Mouse (Mus musculus) liver, postnatal 0 days (tissue): ENCODE measurements around the gene Fam126a. TPM values are rescaled to one million over a fixed set of nuclear protein-coding genes. Genes with fewer than 3 reads are reported as not detected.

Source experiments
- ATAC-seq: fragments of 200-750 bp; cut with Nextera tagmentation; 2 replicates; pipeline ENCODE4 v1.8.0; 2017; ENCODE audit warnings: mild to moderate bottlenecking, moderate library complexity
- DNase-seq: peaks from one replicate; pipeline ENCODE4 v3.0.0-alpha.2; 2016
- H3K27ac ChIP-seq: fragments of 300-500 bp; sonication (generic); 2 replicates; pipeline ENCODE4 v1.5.1; 2014; ENCODE audit warnings: antibody characterized with exemption, moderate library complexity, mild to moderate bottlenecking, low read depth
- H3K27me3 ChIP-seq: fragments of 300-500 bp; sonication (generic); 2 replicates; pipeline ENCODE4 v1.6.1; 2014; ENCODE audit warnings: low read length, control low read depth, mixed read lengths; ENCODE audit not compliant: insufficient read depth
- H3K36me3 ChIP-seq: fragments of 300-500 bp; sonication (generic); replicated peaks from 2 replicates; pipeline ENCODE4 v1.6.1; 2014; ENCODE audit warnings: mild to moderate bottlenecking, control low read depth, low read length, moderate library complexity, mixed read lengths; ENCODE audit not compliant: insufficient read depth
- H3K4me1 ChIP-seq: fragments of 300-500 bp; sonication (generic); 2 replicates; pipeline ENCODE4 v1.6.1; 2014; ENCODE audit warnings: antibody characterized with exemption, mild to moderate bottlenecking, control low read depth; ENCODE audit not compliant: insufficient read depth
- H3K4me2 ChIP-seq: fragments of 300-500 bp; sonication (generic); 2 replicates; pipeline ENCODE4 v1.6.1; 2014; ENCODE audit warnings: low read depth, mild to moderate bottlenecking, low read length, moderate library complexity, mixed read lengths
- H3K4me3 ChIP-seq: fragments of 300-500 bp; sonication (generic); 2 replicates; pipeline ENCODE4 v1.5.1; 2014; ENCODE audit warnings: low read depth, low read length
- H3K9ac ChIP-seq: fragments of 300-500 bp; sonication (generic); replicated peaks from 2 replicates; pipeline ENCODE4 v1.6.1; 2014; ENCODE audit warnings: mild to moderate bottlenecking, moderate library complexity
- H3K9me3 ChIP-seq: fragments of 300-500 bp; sonication (generic); 2 replicates; pipeline ENCODE4 v1.6.1; 2016; ENCODE audit warnings: mild to moderate bottlenecking, control low read depth, low read length, mixed read lengths
- CTCF ChIP-seq: sonication (generic); IDR thresholded peaks from 2 replicates; pipeline ENCODE4 v1.5.1; 2016; ENCODE audit warnings: antibody characterized with exemption, low read depth
- EP300 ChIP-seq: IDR thresholded peaks from 2 replicates; pipeline ENCODE4 v1.6.1; 2016; ENCODE audit warnings: antibody characterized with exemption, low read depth, mild to moderate bottlenecking
- WGBS: fragments of 180-500 bp; shearing (Covaris S2); extraction: QIAGEN DNeasy Blood & Tissue Kit; methylation state at CpG from one replicate; pipeline ENCODE4 v1.1.7; 2014; ENCODE audit not compliant: insufficient replicate concordance; 5-methylcytosine and 5-hydroxymethylcytosine counted together
- polyA plus RNA-seq: library from polyadenylated mRNA; unstranded; fragments of >200 nt; fragmentation: Nextera tagmentation; extraction: Ambion mirVana; gene quantifications from 2 replicates; pipeline ENCODE4 v1.2.1, GENCODE M21; 2015

Gene Fam126a
- polyA plus RNA-seq, 1 experiment from 2014 or later: 33.4 TPM

GRCm38 (mm10) chr5:24044387-24044786 is 13.9 kb upstream of the Fam126a start:
- Histone ChIP-seq H3K36me3 (no peaks in the 10 kb centered on the region), H3K27ac (no peak overlapping the region), H3K9me3 (no peaks in the 10 kb centered on the region), H3K4me1 (peaks cover 22% of the 10 kb centered on the region), H3K27me3 (no peaks in the 10 kb centered on the region), H3K4me3 (no peak overlapping the region), H3K4me2 (no peak overlapping the region), H3K9ac (no peak overlapping the region)
- 48% methylated on average over 1 of the region's 1 CpGs for WGBS
- no peak for ATAC-seq
- TF ChIP-seq CTCF (no peak), EP300 (no peak)
- DNase-seq: no peak

GRCm38 (mm10) chr5:24043367-24043766 is 12.9 kb upstream of the Fam126a start:
- WGBS: 62% methylated on average over 2 of the region's 2 CpGs

GRCm38 (mm10) chr5:24041341-24041852 is 10.9 kb upstream of the Fam126a start:
- 83% methylated on average over 4 of the region's 4 CpGs for WGBS
- Histone ChIP-seq H3K27me3 (no peaks in the 10 kb centered on the region), H3K9me3 (no peaks in the 10 kb centered on the region), H3K27ac (no peak overlapping the region), H3K4me1 (peaks cover 25% of the 10 kb centered on the region), H3K4me3 (no peak overlapping the region), H3K36me3 (no peaks in the 10 kb centered on the region), H3K9ac (no peak overlapping the region), H3K4me2 (no peak overlapping the region)
- TF ChIP-seq CTCF (no peak), EP300 (no peak)
- ATAC-seq: no peak
- DNase-seq: no peak

More at GRCm38 (mm10) chr5:24043367-24043766, 12.9 kb upstream of the Fam126a start:
- Histone ChIP-seq H3K4me2 (no peak overlapping the region), H3K27me3 (no peaks in the 10 kb centered on the region), H3K27ac (peak overlapping the region; percentile 57), H3K9ac (no peak overlapping the region), H3K4me3 (no peak overlapping the region), H3K4me1 (peaks cover 30% of the 10 kb centered on the region), H3K36me3 (no peaks in the 10 kb centered on the region), H3K9me3 (no peaks in the 10 kb centered on the region)
- TF ChIP-seq EP300 (no peak), CTCF (no peak)
- DNase-seq: peak; percentile 29
- peak; percentile 81 for ATAC-seq

- no peak for TF ChIP-seq EP300
- TF ChIP-seq CTCF: no peak
- no peaks in the 10 kb centered on the region for H3K27me3 ChIP-seq
- no peaks in the 10 kb centered on the region for H3K9me3 ChIP-seq
- DNase-seq: no peak
- no peak overlapping the region for H3K27ac ChIP-seq
- no peak overlapping the region for H3K4me2 ChIP-seq
- H3K9ac ChIP-seq: no peak overlapping the region
- H3K36me3 ChIP-seq: no peaks in the 10 kb centered on the region
- no peak overlapping the region for H3K4me3 ChIP-seq
- peaks cover 25% of the 10 kb centered on the region for H3K4me1 ChIP-seq
- ATAC-seq: no peak
These were observed 10.1 kb upstream of the Fam126a start for GRCm38 (mm10) chr5:24040601-24041000.

- H3K4me3 ChIP-seq: no peak overlapping the region
- H3K9me3 ChIP-seq: no peaks in the 10 kb centered on the region
- no peaks in the 10 kb centered on the region for H3K36me3 ChIP-seq
- peaks cover 29% of the 10 kb centered on the region for H3K4me1 ChIP-seq
- ATAC-seq (peak; percentile 55), DNase-seq (no peak)
- 53% methylated on average over 5 of the region's 5 CpGs for WGBS
- H3K27me3 ChIP-seq: no peaks in the 10 kb centered on the region
- H3K9ac ChIP-seq: no peak overlapping the region
- peak overlapping the region; percentile 55 for H3K4me2 ChIP-seq
- TF ChIP-seq EP300 (no peak), CTCF (no peak)
- peak overlapping the region; percentile 51; the same call in 1 of the 2 replicates for H3K27ac ChIP-seq
These were observed 8.9 kb upstream of the Fam126a start for GRCm38 (mm10) chr5:24039423-24039822.

- Histone ChIP-seq H3K9ac (no peak overlapping the region), H3K4me1 (peaks cover 25% of the 10 kb centered on the region), H3K27me3 (no peaks in the 10 kb centered on the region), H3K36me3 (no peaks in the 10 kb centered on the region), H3K4me2 (peak overlapping the region; percentile 55), H3K9me3 (no peaks in the 10 kb centered on the region), H3K27ac (peak overlapping the region; percentile 51; the same call in 1 of the 2 replicates), H3K4me3 (no peak overlapping the region)
- no peak for DNase-seq
- WGBS: 21% methylated on average over 5 of the region's 5 CpGs
- TF ChIP-seq EP300 (no peak), CTCF (no peak)
- no peak for ATAC-seq
These were observed 8.3 kb upstream of the Fam126a start for GRCm38 (mm10) chr5:24038819-24039218.

GRCm38 (mm10) chr5:24038190-24038589 is 7.7 kb upstream of the Fam126a start:
- no peak overlapping the region for H3K4me3 ChIP-seq
- no peaks in the 10 kb centered on the region for H3K36me3 ChIP-seq
- H3K4me1 ChIP-seq: peaks cover 19% of the 10 kb centered on the region
- ATAC-seq (no peak), DNase-seq (no peak)
- H3K9me3 ChIP-seq: no peaks in the 10 kb centered on the region
- no peak overlapping the region for H3K9ac ChIP-seq
- H3K27ac ChIP-seq: no peak overlapping the region
- no peaks in the 10 kb centered on the region for H3K27me3 ChIP-seq
- WGBS: 68% methylated on average over 2 of the region's 2 CpGs
- TF ChIP-seq CTCF: no peak
- TF ChIP-seq EP300: no peak
- H3K4me2 ChIP-seq: no peak overlapping the region
